26 mouse cellular contexts compared by ENCODE assay signal in the genomic region with DNA sequence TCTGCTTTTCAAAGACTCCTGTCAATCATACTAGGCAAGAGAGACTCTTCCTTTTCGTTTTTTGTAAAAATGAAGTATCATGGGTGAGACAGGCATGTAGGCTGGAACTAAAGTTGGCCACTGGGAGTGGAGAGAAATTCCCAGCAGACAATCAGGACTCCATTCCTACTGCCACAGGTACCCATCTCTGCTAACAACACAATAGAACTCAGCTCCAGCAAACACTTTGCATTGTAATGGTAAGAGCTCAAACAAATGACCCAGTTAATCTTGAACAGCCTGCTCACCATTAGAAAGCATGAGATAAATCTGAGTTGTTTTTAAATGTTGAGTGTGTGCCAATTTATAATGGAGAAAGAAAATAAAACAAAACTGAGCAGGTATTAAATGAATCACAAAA.
DNase-seq lines count a peak whose midpoint lies in the region; ATAC-seq lines count a peak whose summit lies in the region.
"Had no signal": no experiment of that assay in that cellular context is flagged by ENCODE, and none has a peak within 500 bp of the region (broad histone marks: within the 10 kb centered on the region; RNA-seq: fewer than 3 reads in every experiment).

No protein-coding gene starts in this region.

- ATAC-seq in midbrain, embryonic 16.5 days: no peak
- no peak for ATAC-seq in midbrain, embryonic 12.5 days (ENCODE audit: low FRiP score, low read depth)
- ATAC-seq in midbrain, embryonic 15.5 days (replicated peaks): no peak
- ATAC-seq in liver, embryonic 11.5 days (replicated peaks; ENCODE audit: low FRiP score): no peak
- ATAC-seq: activated CD4-positive, CD25-positive, alpha-beta regulatory T cell, adult 4 months; CD4-positive, CD25-positive, alpha-beta regulatory T cell, adult 4 months; forebrain, embryonic 13.5 days; forebrain, embryonic 15.5 days; forebrain, postnatal 0 days; Patski had no signal

- no peak overlapping the region for H3K4me3 ChIP-seq in midbrain, embryonic 10.5 days
- H3K4me3 ChIP-seq in midbrain, embryonic 16.5 days (ENCODE audit: low read depth, low read length): no peak overlapping the region
- no peak overlapping the region for H3K4me3 ChIP-seq in midbrain, embryonic 12.5 days
- no peak overlapping the region for H3K4me3 ChIP-seq in midbrain, embryonic 15.5 days
- no peak overlapping the region for H3K4me3 ChIP-seq in liver, embryonic 11.5 days (ENCODE audit: low read depth, low read length)
- H3K4me3 ChIP-seq: embryonic facial prominence, embryonic 10.5 days; embryonic facial prominence, embryonic 12.5 days; forebrain, embryonic 13.5 days; forebrain, embryonic 15.5 days had no signal

- no peak overlapping the region for H3K9ac ChIP-seq in midbrain, embryonic 16.5 days (ENCODE audit: low read depth, low read length)
- H3K9ac ChIP-seq in midbrain, embryonic 12.5 days (replicated peaks): no peak overlapping the region
- no peak overlapping the region for H3K9ac ChIP-seq in midbrain, embryonic 15.5 days
- H3K9ac ChIP-seq in liver, embryonic 11.5 days (ENCODE audit: low read depth, low read length): no peak overlapping the region
- H3K9ac ChIP-seq: embryonic facial prominence, embryonic 12.5 days; forebrain, embryonic 13.5 days; forebrain, embryonic 15.5 days; forebrain, postnatal 0 days had no signal

- H3K36me3 ChIP-seq in midbrain, embryonic 10.5 days: no peaks in the 10 kb centered on the region
- no peaks in the 10 kb centered on the region for H3K36me3 ChIP-seq in midbrain, embryonic 16.5 days (ENCODE audit: control insufficient read depth, insufficient read depth, low read length)
- H3K36me3 ChIP-seq in midbrain, embryonic 12.5 days: no peaks in the 10 kb centered on the region
- H3K36me3 ChIP-seq in midbrain, embryonic 15.5 days (replicated peaks): no peaks in the 10 kb centered on the region
- no peaks in the 10 kb centered on the region for H3K36me3 ChIP-seq in liver, embryonic 11.5 days (ENCODE audit: control insufficient read depth, insufficient read depth, low read length)
- H3K36me3 ChIP-seq: embryonic facial prominence, embryonic 10.5 days; embryonic facial prominence, embryonic 12.5 days; forebrain, embryonic 15.5 days; G1E had no signal

- H3K27ac ChIP-seq in midbrain, embryonic 10.5 days (replicated peaks): peak overlapping the region; percentile 42
- H3K27ac ChIP-seq in midbrain, embryonic 16.5 days (ENCODE audit: low read length): no peak overlapping the region
- H3K27ac ChIP-seq in midbrain, embryonic 12.5 days (replicated peaks): peak overlapping the region; percentile 39; the same call in 1 of the 2 replicates
- H3K27ac ChIP-seq in midbrain, embryonic 15.5 days: no peak overlapping the region
- H3K27ac ChIP-seq in liver, embryonic 11.5 days (ENCODE audit: low read depth, low read length): no peak overlapping the region
- H3K27ac ChIP-seq: embryonic facial prominence, embryonic 10.5 days; embryonic facial prominence, embryonic 12.5 days; forebrain, embryonic 13.5 days; forebrain, embryonic 15.5 days had no signal

- no peak for DNase-seq in midbrain, embryonic 10.5 days (ENCODE audit: low spot score)
- peak; percentile 74 for DNase-seq in R1 (ENCODE audit: low read depth, low spot score)
- DNase-seq in right cerebral cortex, postnatal 25 days: no peak
- no peak for DNase-seq in liver, embryonic 11.5 days (ENCODE audit: low spot score)
- DNase-seq: adrenal gland, adult 8-10 months; adrenal gland, postnatal 14 days; adrenal gland, postnatal 36 days; B cell, adult 2 months; cerebellum, adult 11-12 months; cerebellum, adult 2 months; cerebellum, adult 9-10 months; cerebellum, postnatal 10 days; cerebellum, postnatal 25 days; forebrain, postnatal 0 days had no signal

- H3K9me3 ChIP-seq in midbrain, embryonic 10.5 days (replicated peaks): no peaks in the 10 kb centered on the region
- H3K9me3 ChIP-seq in midbrain, embryonic 16.5 days (replicated peaks; ENCODE audit: control insufficient read depth, low read length, poor library complexity, severe bottlenecking): no peaks in the 10 kb centered on the region
- H3K9me3 ChIP-seq in midbrain, embryonic 12.5 days: no peaks in the 10 kb centered on the region
- H3K9me3 ChIP-seq in midbrain, embryonic 15.5 days: no peaks in the 10 kb centered on the region
- H3K9me3 ChIP-seq in liver, embryonic 11.5 days (ENCODE audit: control insufficient read depth, low read length): no peaks in the 10 kb centered on the region
- H3K9me3 ChIP-seq: embryonic facial prominence, embryonic 10.5 days; embryonic facial prominence, embryonic 12.5 days; forebrain, embryonic 13.5 days; forebrain, embryonic 15.5 days; G1E had no signal

- WGBS in midbrain, embryonic 10.5 days: 63% methylated on average over 1 of the region's 1 CpGs
- WGBS in midbrain, embryonic 16.5 days: 45% methylated on average over 1 of the region's 1 CpGs
- 56% methylated on average over 1 of the region's 1 CpGs for WGBS in midbrain, embryonic 12.5 days
- 42% methylated on average over 1 of the region's 1 CpGs for WGBS in midbrain, embryonic 15.5 days
- WGBS in liver, embryonic 11.5 days: 57% methylated on average over 1 of the region's 1 CpGs

- peaks cover 10% of the 10 kb centered on the region for H3K4me1 ChIP-seq in midbrain, embryonic 10.5 days
- H3K4me1 ChIP-seq in midbrain, embryonic 16.5 days (ENCODE audit: control insufficient read depth, insufficient read depth, low read length): no peaks in the 10 kb centered on the region
- H3K4me1 ChIP-seq in midbrain, embryonic 12.5 days: no peaks in the 10 kb centered on the region; the same call in 1 of the 2 replicates
- H3K4me1 ChIP-seq in midbrain, embryonic 15.5 days: no peaks in the 10 kb centered on the region
- H3K4me1 ChIP-seq in liver, embryonic 11.5 days (replicated peaks; ENCODE audit: control insufficient read depth, insufficient read depth, low read length): no peaks in the 10 kb centered on the region
- H3K4me1 ChIP-seq: embryonic facial prominence, embryonic 10.5 days; embryonic facial prominence, embryonic 12.5 days; forebrain, embryonic 13.5 days; forebrain, embryonic 15.5 days had no signal

- H3K4me2 ChIP-seq in midbrain, embryonic 16.5 days (ENCODE audit: low read length): no peak overlapping the region
- no peak overlapping the region for H3K4me2 ChIP-seq in midbrain, embryonic 12.5 days (replicated peaks)
- no peak overlapping the region for H3K4me2 ChIP-seq in midbrain, embryonic 15.5 days
- no peak overlapping the region for H3K4me2 ChIP-seq in liver, embryonic 11.5 days
- H3K4me2 ChIP-seq: embryonic facial prominence, embryonic 12.5 days; forebrain, embryonic 13.5 days; forebrain, embryonic 15.5 days had no signal

- H3K27me3 ChIP-seq in midbrain, embryonic 10.5 days (ENCODE audit: low read depth, poor library complexity, severe bottlenecking): no peaks in the 10 kb centered on the region
- H3K27me3 ChIP-seq in midbrain, embryonic 16.5 days (ENCODE audit: control insufficient read depth, insufficient read depth, low read depth, low read length): no peaks in the 10 kb centered on the region
- no peaks in the 10 kb centered on the region for H3K27me3 ChIP-seq in midbrain, embryonic 12.5 days
- no peaks in the 10 kb centered on the region for H3K27me3 ChIP-seq in midbrain, embryonic 15.5 days (replicated peaks)
- H3K27me3 ChIP-seq in liver, embryonic 11.5 days (replicated peaks; ENCODE audit: control insufficient read depth, insufficient read depth, low read length): no peaks in the 10 kb centered on the region
- H3K27me3 ChIP-seq: CH12.LX; embryonic facial prominence, embryonic 12.5 days; forebrain, embryonic 13.5 days; forebrain, embryonic 15.5 days had no signal

Comparison
In these comparisons a context has a peak if more than half of its experiments do, and no peak if none do; other contexts are left out.
1. H3K27ac ChIP-seq: peak in midbrain, embryonic 10.5 days (single experiment) and midbrain, embryonic 12.5 days (single experiment); none in midbrain, embryonic 16.5 days (single experiment), midbrain, embryonic 15.5 days (single experiment) and liver, embryonic 11.5 days (single experiment).